Mouse (Mus musculus) liver, embryonic 13.5 days (tissue): Measurements from ENCODE around the gene Grin1. TPM values are rescaled to one million over a fixed set of nuclear protein-coding genes. Genes with fewer than 3 reads are reported as not detected.

Experiments
- ATAC-seq: fragments of 200-750 bp; cut with Nextera tagmentation; 2 replicates; pipeline ENCODE4 v1.8.0; 2017; ENCODE audit warnings: low read depth, mild to moderate bottlenecking, moderate number of reproducible peaks, moderate library complexity
- DNase-seq: peaks from one replicate; pipeline ENCODE4 v3.0.0; 2022
- H3K27ac ChIP-seq: fragments of 300-500 bp; sonication (generic); 2 replicates; pipeline ENCODE4 v1.5.1; 2015; ENCODE audit warnings: moderate library complexity, mild to moderate bottlenecking, inconsistent platforms
- H3K27me3 ChIP-seq: fragments of 300-500 bp; sonication (generic); 2 replicates; pipeline ENCODE4 v1.6.1; 2015; ENCODE audit warnings: mild to moderate bottlenecking, inconsistent platforms
- H3K36me3 ChIP-seq: fragments of 300-500 bp; sonication (generic); 2 replicates; pipeline ENCODE4 v1.6.1; 2015; ENCODE audit warnings: mild to moderate bottlenecking, inconsistent platforms
- H3K4me1 ChIP-seq: fragments of 300-500 bp; sonication (generic); replicated peaks from 2 replicates; pipeline ENCODE4 v1.6.1; 2015; ENCODE audit warnings: inconsistent platforms
- H3K4me2 ChIP-seq: fragments of 300-500 bp; sonication (generic); 2 replicates; pipeline ENCODE4 v1.6.1; 2015; ENCODE audit warnings: inconsistent platforms, mild to moderate bottlenecking, moderate library complexity
- H3K4me3 ChIP-seq: fragments of 300-500 bp; sonication (generic); replicated peaks from 2 replicates; pipeline ENCODE4 v1.5.1; 2015; ENCODE audit warnings: mild to moderate bottlenecking, inconsistent platforms
- H3K9ac ChIP-seq: fragments of 300-500 bp; sonication (generic); 2 replicates; pipeline ENCODE4 v1.6.1; 2015; ENCODE audit warnings: mild to moderate bottlenecking, inconsistent platforms
- H3K9me3 ChIP-seq: fragments of 300-500 bp; sonication (generic); replicated peaks from 2 replicates; pipeline ENCODE4 v1.6.1; 2016; ENCODE audit warnings: inconsistent platforms
- WGBS: fragments of 180-500 bp; shearing (Covaris S2); methylation state at CpG from one replicate; pipeline ENCODE4 v1.1.7; 2015; ENCODE audit not compliant: insufficient replicate concordance; 5-methylcytosine and 5-hydroxymethylcytosine counted together
- polyA plus RNA-seq: library from polyadenylated mRNA; unstranded; fragments of >200 nt; fragmentation: Nextera tagmentation; extraction: Ambion mirVana; gene quantifications from 2 replicates; pipeline ENCODE4 v1.2.1, GENCODE M21; 2015

Gene Grin1
- polyA plus RNA-seq, 1 experiment from 2014 or later = 0.12 TPM

- Histone ChIP-seq H3K4me1 (peaks cover 28% of the 10 kb centered on the region), H3K4me2 (no peak overlapping the region), H3K27ac (no peak overlapping the region), H3K9ac (no peak overlapping the region), H3K9me3 (no peaks in the 10 kb centered on the region), H3K27me3 (peaks cover 37% of the 10 kb centered on the region), H3K36me3 (peaks cover 35% of the 10 kb centered on the region), H3K4me3 (no peak overlapping the region)
- DNase-seq = no peak
- ATAC-seq = no peak
- 80% methylated on average over 4 of the region's 4 CpGs for WGBS
Measured at GRCm38 (mm10) chr2:25244144-25244543, 74.8 kb downstream of the Grin1 start.

- H3K36me3 ChIP-seq = peaks cover 27% of the 10 kb centered on the region
- H3K27ac ChIP-seq = no peak overlapping the region
- 69% methylated on average over 8 of the region's 8 CpGs for WGBS
- no peak overlapping the region for H3K9ac ChIP-seq
- H3K9me3 ChIP-seq = no peaks in the 10 kb centered on the region
- H3K4me3 ChIP-seq = no peak overlapping the region
- no peak for DNase-seq
- no peak overlapping the region for H3K4me2 ChIP-seq
- H3K4me1 ChIP-seq = peaks cover 28% of the 10 kb centered on the region
- H3K27me3 ChIP-seq = peaks cover 37% of the 10 kb centered on the region
- no peak for ATAC-seq
Measured at GRCm38 (mm10) chr2:25243342-25243741, 75.6 kb downstream of the Grin1 start.

- WGBS = under 1% methylated on average over 57 of the region's 59 CpGs
- DNase-seq (no peak), ATAC-seq (no peak)
- Histone ChIP-seq H3K4me3 (peak within 1 kb of the TSS; percentile 57), H3K4me2 (peak within 1 kb of the TSS; percentile 84), H3K36me3 (peaks cover 14% of the 10 kb centered on the region), H3K27me3 (peaks cover 37% of the 10 kb centered on the region), H3K4me1 (peaks cover 28% of the 10 kb centered on the region), H3K27ac (no peak within 1 kb of the TSS), H3K9me3 (no peaks in the 10 kb centered on the region), H3K9ac (peak within 1 kb of the TSS; percentile 65)
Measured at GRCm38 (mm10) chr2:25242101-25242506, 76.9 kb downstream of the Grin1 start, which contains the start of the genes Rnf208 and Cysrt1. TSS of gene Rnf208 (plus strand) at chr2:25242255. TSS of gene Cysrt1 (minus strand) at chr2:25242452.

DNA sequence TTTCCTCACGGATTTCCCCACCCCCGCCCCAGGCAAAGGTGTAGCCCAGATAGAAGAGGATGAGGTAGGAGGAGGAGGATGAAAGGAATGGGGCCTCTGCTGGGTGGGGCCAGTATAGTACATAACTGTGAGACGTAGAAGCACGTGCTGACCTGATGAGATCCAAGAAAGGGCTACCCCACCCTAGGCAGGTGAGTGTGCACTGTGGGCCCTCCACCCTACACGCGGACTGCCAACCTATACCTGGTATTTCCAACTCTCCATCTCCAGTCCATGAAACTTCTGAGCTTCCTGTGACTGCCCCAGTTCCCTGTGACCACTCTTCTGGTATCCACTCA is 77.6 kb downstream of the Grin1 start:
- Histone ChIP-seq H3K4me1 (peaks cover 32% of the 10 kb centered on the region), H3K9ac (peak overlapping the region; percentile 65; the same call in 1 of the 2 replicates), H3K27ac (no peak overlapping the region)

More for the DNA sequence above, 77.6 kb downstream of the Grin1 start:
- peak overlapping the region; percentile 57 for H3K4me3 ChIP-seq
- DNase-seq = no peak
- no peaks in the 10 kb centered on the region for H3K9me3 ChIP-seq
- peak overlapping the region; percentile 84 for H3K4me2 ChIP-seq
- peak; percentile 22 for ATAC-seq
- H3K36me3 ChIP-seq = peaks cover 8% of the 10 kb centered on the region
- H3K27me3 ChIP-seq = peaks cover 37% of the 10 kb centered on the region
- 12% methylated on average over 6 of the region's 6 CpGs for WGBS

Other genes with a start within 250 kb of the Grin1 start
- 1.6 and 2.2 TPM in 2 replicates for gene Entpd8, start 238.9 kb downstream of the Grin1 start, polyA plus RNA-seq
- 1.1 and 1.6 TPM in 2 replicates for gene Noxa1, start 224.0 kb downstream of the Grin1 start, polyA plus RNA-seq
- gene Nrarp, start 138.4 kb downstream of the Grin1 start, polyA plus RNA-seq = 2.5 and 2.6 TPM in 2 replicates
- gene Tor4a, start 122.3 kb downstream of the Grin1 start, polyA plus RNA-seq = 5.5 and 6.0 TPM in 2 replicates
- gene Nelfb, start 107.7 kb downstream of the Grin1 start, polyA plus RNA-seq = 42.8 and 43.3 TPM in 2 replicates
- not detected in 2 replicates for gene Stpg3, start 104.5 kb downstream of the Grin1 start, polyA plus RNA-seq
- gene Fam166a, start 100.4 kb downstream of the Grin1 start, polyA plus RNA-seq = not detected in 2 replicates
- 835 and 850 TPM in 2 replicates for gene Tubb4b, start 94.5 kb downstream of the Grin1 start, polyA plus RNA-seq
- gene Slc34a3, start 84.8 kb downstream of the Grin1 start, polyA plus RNA-seq = not detected in 2 replicates
- gene Rnf224, start 82.4 kb downstream of the Grin1 start, polyA plus RNA-seq = not detected in 2 replicates
- 0.60 and 0.74 TPM in 2 replicates for gene Rnf208, start 76.9 kb downstream of the Grin1 start, polyA plus RNA-seq
- not detected in 2 replicates for gene Cysrt1, start 76.7 kb downstream of the Grin1 start, polyA plus RNA-seq
- 2.1 and 2.7 TPM in 2 replicates for gene AL732309.1, start 72.3 kb downstream of the Grin1 start, polyA plus RNA-seq
- gene Tmem203, start 63.7 kb downstream of the Grin1 start, polyA plus RNA-seq = 13.5 and 14.7 TPM in 2 replicates
- gene Tprn, start 56.6 kb downstream of the Grin1 start, polyA plus RNA-seq = 5.6 and 6.1 TPM in 2 replicates
- gene Ssna1, start 46.7 kb downstream of the Grin1 start, polyA plus RNA-seq = 158 and 162 TPM in 2 replicates
- 50.5 and 51.0 TPM in 2 replicates for gene Anapc2, start 46.7 kb downstream of the Grin1 start, polyA plus RNA-seq
- not detected in 2 replicates for gene Tmem210, start 31.0 kb downstream of the Grin1 start, polyA plus RNA-seq
- gene Lrrc26, start 29.3 kb downstream of the Grin1 start, polyA plus RNA-seq = not detected in 2 replicates
- 18.8 and 27.1 TPM in 2 replicates for gene Man1b1, start 13.2 kb upstream of the Grin1 start, polyA plus RNA-seq
- gene Dpp7, start 37.2 kb upstream of the Grin1 start, polyA plus RNA-seq = 9.0 and 10.5 TPM in 2 replicates
- 13.4 and 16.1 TPM in 2 replicates for gene Uap1l1, start 46.5 kb upstream of the Grin1 start, polyA plus RNA-seq
- gene Sapcd2, start 53.1 kb upstream of the Grin1 start, polyA plus RNA-seq = 30.0 and 30.6 TPM in 2 replicates
- 0.40 and 0.41 TPM in 2 replicates for gene Entpd2, start 76.7 kb upstream of the Grin1 start, polyA plus RNA-seq
- 4.2 and 5.1 TPM in 2 replicates for gene Npdc1, start 80.2 kb upstream of the Grin1 start, polyA plus RNA-seq
- gene Fut7, start 104.1 kb upstream of the Grin1 start, polyA plus RNA-seq = 0.56 and 0.97 TPM in 2 replicates
- 1.4 and 1.6 TPM in 2 replicates for gene Abca2, start 109.5 kb upstream of the Grin1 start, polyA plus RNA-seq
- 0.21 and 0.25 TPM in 2 replicates for gene Clic3, start 137.7 kb upstream of the Grin1 start, polyA plus RNA-seq
- 7.2 and 7.7 TPM in 2 replicates for gene Paxx, start 141.9 kb upstream of the Grin1 start, polyA plus RNA-seq
- gene Ptgds, start 150.9 kb upstream of the Grin1 start, polyA plus RNA-seq = 0.38 TPM in 1 of 2 replicates, not detected in the other
- gene Lcn12, start 174.7 kb upstream of the Grin1 start, polyA plus RNA-seq = not detected in 2 replicates
- 27.9 and 31.1 TPM in 2 replicates for gene Fbxw5, start 181.6 kb upstream of the Grin1 start, polyA plus RNA-seq
- 25.8 and 26.8 TPM in 2 replicates for gene C8g, start 182.5 kb upstream of the Grin1 start, polyA plus RNA-seq
- 16.6 and 18.7 TPM in 2 replicates for gene Traf2, start 227.8 kb upstream of the Grin1 start, polyA plus RNA-seq
- gene Edf1, start 238.7 kb upstream of the Grin1 start, polyA plus RNA-seq = 275 and 306 TPM in 2 replicates